Mouse (Mus musculus) c-Kit-negative CD71-positive TER-119-positive erythroid progenitor cells, embryonic 14.5 days (primary cell): ENCODE data around the gene Ncbp3.
A peak's percentile ranks its signal among the peaks of the same experiment; 100 is the strongest.

ENCODE experiments used
- DNase-seq: peaks from one replicate; pipeline ENCODE4 v3.0.0-alpha.2; 2013; ENCODE audit warnings: low read depth, low spot score

The Ncbp3 gene

DNA sequence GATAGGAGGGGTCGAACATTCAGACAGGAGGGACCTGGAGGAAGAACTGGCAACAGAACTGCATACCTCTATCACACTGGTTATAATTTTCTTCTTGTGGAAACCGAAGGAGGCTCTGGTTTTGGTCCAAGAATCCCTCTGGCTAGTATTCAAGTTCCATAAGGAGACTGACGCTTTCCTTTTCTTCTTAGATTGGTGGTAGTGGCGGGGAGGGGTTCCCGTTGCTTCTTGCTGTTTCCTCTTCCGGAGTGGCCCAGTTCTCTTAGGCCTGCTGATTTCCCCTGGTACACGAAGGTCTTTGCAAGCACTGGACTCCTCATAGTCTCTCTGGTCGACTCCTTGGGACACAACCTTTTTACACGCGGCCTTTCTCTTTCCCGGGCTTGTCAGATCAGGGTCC, 89.5 kb downstream of the Ncbp3 start:
- no peak for DNase-seq

DNA sequence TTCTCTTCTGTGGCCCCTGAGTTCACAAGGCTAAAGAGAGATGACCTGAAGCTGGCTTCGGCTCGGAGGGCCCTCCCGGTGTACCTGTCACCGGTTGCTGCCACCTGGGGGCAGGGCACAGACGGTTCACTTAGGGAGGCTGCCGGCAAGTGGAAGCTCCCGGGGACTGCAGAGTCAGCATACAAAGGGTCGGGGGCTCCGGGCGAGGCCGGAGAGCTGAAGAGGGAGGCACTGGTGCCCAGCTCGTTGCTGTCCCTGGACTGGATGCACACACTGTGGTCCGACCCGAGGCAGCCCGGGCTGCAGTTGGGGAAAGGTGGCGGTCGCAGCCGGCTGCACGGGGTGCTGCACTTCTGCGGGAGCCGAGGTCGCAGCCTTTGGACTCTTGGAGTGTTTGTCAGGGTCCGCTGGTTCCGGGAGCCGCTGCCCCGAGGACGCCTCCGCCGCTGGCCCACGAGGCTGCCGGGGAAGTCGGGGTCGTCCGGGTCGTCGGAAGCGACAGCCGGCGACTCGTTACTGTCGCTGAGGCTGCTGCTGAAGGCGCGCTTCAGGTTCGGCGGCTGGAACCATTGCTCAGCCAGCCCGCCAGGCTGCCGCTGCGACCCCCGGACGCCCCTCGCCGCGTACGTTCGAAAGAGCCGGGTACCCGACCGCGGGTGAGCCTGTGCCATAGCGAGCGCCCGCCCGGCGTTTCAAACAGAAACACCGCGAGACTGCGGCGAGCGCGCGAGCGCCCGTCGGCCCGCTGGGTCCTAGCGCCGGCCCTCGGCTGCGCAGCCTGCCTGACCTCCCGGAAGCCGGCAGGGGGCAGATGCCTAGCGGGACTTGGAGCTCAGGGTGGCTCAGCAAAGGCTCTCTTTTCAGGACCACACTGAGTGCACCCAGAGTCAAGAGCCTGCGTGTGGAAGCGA, 90.3 kb downstream of the Ncbp3 start, which contains the start of gene Haspin:
Gene Haspin (minus strand): TSS at position 704 of the 911 bp plus-strand sequence.
- peak; percentile 81 for DNase-seq
